Mouse (Mus musculus) lung, postnatal 0 days (tissue): ENCODE data around the gene Ccdc106.

Source experiments
- CTCF ChIP-seq: IDR thresholded peaks from 2 replicates; pipeline ENCODE4 v1.5.1; 2016; ENCODE audit warnings: antibody characterized with exemption, mild to moderate bottlenecking
- EP300 ChIP-seq: IDR thresholded peaks from 2 replicates; pipeline ENCODE4 v1.6.1; 2016; ENCODE audit warnings: antibody characterized with exemption, mild to moderate bottlenecking, control low read depth

DNA sequence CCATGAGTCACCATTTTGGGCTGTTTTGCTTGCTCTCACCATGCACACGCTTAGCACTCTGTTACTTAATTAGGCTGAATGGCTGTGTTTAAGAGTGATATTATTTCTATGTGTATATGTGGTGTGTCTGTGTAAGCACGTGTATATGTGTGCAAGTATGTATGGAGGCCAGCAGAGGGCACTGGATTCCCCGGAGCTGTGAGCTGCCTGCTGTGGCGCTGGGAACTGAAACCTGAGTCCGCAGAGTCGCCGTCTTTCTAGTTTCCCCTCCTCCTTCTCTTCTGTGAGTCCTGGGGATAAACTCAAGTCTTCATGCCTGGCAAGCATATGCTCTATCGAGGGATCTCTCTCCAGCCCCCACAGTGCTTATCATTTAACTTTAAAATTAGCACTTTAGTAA is 88.9 kb downstream of the Ccdc106 start:
- TF ChIP-seq CTCF (no peak), EP300 (no peak)
